Mouse (Mus musculus) gastrocnemius, postnatal 10 days (tissue): ENCODE results near the gene Slc18a2. TPM values are rescaled to one million over a fixed set of nuclear protein-coding genes. Genes with fewer than 3 reads are reported as not detected.

Source experiments
- DNase-seq: peaks from one replicate; pipeline ENCODE4 v3.0.0; 2021; ENCODE audit warnings: mixed read lengths
- long read RNA-seq, 2 experiments: library from polyadenylated mRNA; stranded (forward); transcript quantifications; one replicate each; pipeline ENCODE4 v2.0.0; 2021
- total RNA-seq, 2 experiments: library from RNA; stranded (reverse); gene quantifications; 2 replicates each; pipeline ENCODE4 v1.2.3; 2021

Slc18a2 gene
- total RNA-seq, result under 1 TPM; 0.47 to 0.52 TPM
- long read RNA-seq, experiment 1, partial matches to known transcripts, result 0 of 1 reads
- long read RNA-seq, experiment 1, other reads (novel, unspliced or antisense), result 1 of 1 reads
- long read RNA-seq, experiment 2, partial matches to known transcripts, result 0 of 7 reads
- long read RNA-seq, experiment 2, other reads (novel, unspliced or antisense), result 6 of 7 reads

DNA sequence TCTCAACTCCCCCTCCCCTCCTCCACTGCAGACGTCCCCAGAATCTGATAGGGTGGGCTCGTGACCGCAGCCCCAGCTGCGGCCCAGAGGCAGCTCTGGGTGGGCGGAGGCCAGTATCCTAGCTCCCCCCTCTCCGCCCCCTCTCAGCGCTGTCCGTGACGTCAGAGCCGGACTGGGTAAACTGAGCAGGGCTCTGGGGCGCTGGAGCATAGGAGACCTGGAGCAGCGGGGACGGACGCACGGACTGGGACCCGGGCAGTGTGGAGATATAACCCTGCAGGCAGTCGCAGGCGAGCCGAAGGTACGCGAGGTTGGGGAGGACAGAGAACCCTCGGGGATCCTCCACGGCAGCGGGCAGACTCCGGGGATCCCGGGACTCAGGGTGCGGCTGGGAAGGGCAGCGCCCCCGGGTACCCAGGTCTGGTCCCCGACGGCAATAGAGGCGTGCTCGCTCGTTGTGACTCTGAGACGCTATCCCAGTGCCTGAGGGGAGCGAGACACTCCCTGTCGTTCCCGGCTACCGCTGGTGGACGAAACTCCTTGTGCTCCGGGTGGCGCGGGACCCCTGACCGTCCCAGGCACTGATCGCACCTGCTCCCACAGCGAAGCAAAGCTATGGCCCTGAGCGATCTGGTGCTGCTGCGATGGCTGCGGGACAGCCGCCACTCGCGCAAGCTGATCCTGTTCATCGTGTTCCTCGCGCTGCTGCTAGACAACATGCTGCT, at the start of gene Slc18a2:
Gene Slc18a2 (plus strand): TSS at position 179 of the 725 bp plus-strand sequence.
- no peak for DNase-seq

DNA sequence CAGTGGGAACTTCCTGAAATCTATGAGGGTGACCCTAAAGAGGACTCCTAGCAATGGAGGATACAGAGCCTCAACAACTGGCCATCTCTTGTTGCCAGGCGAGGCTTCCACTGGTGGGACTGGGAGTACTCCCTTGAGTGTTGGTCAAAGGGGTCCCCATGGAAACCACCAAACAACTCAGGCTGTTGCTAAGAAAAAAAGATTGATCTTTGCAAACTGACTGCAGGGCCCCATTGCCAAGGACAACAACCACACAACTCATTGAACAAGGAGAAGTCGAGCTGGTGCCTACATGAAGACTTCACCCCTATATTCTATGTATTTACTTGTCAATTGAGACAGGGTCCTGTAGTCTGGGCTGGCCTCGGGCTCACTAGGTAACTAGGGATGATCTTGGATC, 43.8 kb upstream of the Slc18a2 start:
- DNase-seq, result no peak

DNA sequence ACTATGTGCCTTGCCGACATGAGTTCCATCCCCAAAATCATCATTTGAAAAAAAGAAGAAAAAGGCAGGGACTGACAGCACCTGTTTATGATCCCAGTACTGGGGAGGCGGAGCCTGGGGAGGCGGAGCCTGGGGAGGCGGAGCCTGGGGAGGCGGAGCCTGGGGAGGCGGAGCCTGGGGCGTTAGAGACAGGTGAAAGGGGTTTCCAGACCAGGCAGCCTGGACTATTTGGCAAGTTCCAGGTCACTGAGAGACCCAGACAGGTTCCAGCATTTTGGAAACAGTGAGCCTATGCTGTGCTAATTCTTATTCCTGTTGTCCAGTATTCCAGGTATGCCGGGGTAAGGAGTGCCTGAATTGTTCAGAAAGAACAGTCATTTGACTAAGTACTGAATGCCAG, 41.7 kb upstream of the Slc18a2 start, which contains the start of gene Kcnk18:
Gene Kcnk18 (plus strand): TSS at position 224 of the 400 bp plus-strand sequence.
- DNase-seq, result no peak

DNA sequence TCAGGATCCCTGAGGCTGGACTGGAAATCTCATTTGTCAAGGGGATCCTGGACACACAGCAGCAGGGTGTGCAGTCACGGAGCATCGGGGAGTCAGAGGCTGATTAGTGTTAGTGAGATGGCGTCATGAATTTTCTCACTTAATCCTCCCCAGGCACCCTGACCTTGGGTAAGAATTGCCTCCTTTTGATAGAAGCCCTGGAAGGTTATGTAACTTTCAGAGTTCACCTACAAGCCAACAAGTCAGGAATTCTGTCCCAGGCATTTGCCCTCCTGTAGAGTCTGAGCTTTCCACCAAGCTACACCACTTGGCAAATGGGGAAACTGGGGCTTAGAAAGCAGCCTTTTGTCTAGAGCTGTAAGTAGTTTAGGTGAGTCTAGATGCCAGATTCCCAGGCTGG, 39.6 kb upstream of the Slc18a2 start:
- no peak for DNase-seq

DNA sequence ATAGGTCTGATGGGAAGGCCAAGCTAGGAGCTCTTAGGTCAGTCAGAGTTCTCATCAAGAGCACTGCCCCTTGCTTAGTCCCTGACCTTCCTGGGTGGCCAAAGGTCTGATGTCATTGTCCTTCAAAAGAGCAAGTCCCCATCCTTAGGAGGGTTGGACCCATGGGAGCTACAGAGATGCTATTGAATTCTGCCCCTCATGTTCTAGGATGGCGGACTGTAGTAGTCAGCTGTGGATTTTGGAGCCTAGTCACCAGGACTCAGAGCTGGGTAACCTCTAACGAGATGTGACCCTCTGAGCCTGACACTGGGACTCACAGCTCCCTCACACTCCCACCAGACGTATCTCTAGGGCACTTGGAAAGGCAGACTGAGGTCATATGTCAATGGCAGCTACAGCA, 32.3 kb upstream of the Slc18a2 start:
- DNase-seq, result no peak

DNA sequence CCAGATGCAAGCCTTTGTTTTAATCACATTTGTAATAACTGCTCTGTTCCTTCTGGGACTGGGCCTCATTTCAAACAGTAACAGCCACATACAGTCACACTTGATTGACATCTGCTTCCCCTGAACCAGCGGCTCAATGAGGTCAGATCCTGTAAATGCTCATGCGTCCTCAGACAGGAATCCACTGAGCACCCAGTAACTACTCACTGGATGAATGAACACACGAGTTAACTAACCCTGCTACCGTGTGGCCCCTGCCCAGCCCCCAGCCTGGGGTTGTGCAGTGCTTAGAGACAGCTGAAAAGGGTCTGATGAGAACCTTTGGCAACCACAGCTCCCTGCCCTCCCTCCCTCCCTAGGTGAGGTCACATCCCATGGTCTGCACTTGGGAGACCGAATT, 27.9 kb upstream of the Slc18a2 start:
- no peak for DNase-seq

DNA sequence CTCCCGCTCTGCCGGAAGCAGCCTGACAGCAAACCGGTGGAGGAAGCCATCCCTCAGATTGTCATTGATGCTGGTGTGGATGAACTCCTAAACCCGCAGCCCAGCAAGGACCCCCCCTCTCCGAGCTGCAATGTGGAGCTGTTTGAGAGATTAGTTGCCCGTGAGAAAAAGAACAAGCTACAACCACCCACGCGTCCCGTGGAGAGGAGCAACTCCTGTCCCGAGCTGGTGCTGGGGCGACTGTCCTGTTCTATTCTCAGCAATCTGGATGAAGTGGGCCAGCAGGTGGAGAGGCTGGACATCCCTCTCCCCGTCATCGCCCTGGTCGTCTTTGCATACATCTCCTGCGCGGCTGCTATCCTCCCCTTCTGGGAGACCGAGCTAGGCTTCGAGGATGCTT, 25.7 kb upstream of the Slc18a2 start:
- no peak for DNase-seq

DNA sequence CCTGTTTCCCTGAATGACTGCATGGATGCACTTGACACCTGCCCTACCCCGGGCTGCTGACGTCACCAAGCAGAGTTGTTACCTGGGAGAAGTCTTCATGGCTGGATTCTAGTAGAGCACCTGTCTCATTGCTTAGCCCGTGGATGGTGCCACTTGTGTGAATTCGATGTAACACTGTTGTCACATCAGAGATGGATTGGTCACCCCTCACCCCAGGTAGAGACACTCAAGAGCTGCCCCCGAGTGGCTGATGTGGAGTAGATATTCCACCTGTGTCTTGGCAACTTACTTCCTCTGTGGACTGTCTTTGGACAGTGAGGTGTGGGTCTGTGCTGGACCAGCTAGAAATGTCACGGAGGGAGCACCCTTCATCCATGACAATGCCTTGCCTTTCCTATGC, 24.6 kb upstream of the Slc18a2 start:
- no peak for DNase-seq

DNA sequence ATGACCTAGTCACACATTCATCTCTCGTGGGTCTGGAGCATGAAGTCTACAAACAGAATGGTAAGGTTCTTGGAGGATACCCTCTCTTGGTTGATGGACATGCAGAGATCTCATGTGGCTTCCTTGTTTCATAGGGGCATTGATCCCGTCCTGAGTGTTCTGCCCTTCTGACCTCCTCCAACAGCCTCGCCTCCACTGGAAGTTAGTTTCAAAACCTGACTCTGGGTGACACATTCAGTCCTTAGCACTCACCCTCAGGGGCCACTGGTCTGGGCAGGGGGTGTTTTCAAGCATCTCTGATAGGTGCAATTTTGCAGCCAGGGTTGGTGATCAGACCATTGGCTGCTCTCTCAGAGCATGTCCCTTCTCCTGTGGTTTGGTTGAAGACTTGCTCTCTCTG, 22.1 kb upstream of the Slc18a2 start:
- no peak for DNase-seq

DNA sequence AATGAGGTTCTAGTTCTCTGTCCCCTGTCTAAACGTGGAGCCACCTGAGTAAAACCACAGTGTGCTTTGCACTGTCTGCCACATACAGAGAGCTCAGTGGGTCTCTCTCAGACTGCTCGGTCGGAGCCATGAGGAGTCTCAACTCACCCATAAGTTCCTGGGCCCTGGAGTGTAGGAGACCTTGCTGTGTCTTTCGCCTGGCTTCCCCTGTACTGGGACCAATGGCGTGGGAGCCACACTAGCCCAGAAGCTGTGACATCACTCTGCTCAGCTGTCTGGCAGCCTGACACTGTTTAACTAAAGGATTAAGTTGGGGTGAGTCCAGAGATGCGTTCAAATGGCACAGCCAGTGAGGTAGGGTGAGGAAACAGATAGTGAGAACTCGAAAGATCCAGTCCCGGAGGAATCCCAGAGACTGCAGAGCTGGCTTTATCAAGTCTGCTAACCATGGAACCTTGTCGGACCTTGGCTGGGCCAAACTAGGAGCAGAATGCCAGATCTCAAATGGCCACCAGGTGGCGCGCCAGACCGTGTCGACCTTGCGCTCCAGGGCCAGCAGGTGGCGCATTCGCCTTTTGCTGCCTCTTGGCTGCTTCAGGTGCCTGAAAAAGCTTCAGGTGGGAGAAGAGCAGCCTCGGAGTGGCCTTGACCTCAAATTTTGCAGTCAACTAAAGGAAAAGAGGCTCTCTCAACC, 21.4 kb upstream of the Slc18a2 start:
- DNase-seq, result peak; percentile 91

DNA sequence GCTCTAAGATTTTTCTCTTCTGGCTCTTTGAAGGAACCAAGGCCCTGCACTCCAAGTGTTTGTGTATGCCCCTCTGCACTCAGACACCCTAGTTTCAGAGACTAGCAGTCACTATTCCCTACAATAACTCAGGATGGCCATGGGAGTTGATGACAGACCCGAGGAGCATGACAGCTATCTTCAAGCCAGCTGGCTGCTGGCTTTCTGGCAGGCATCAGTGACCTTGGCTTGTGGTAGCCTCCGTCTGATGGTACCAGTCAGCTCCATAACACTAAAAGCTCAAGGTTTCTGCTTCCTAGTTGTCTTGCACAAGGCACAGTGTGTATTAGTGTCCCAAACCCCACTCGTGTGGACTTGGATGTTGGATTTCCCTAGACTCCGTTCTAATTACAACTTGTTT, 18.7 kb upstream of the Slc18a2 start:
- no peak for DNase-seq

DNA sequence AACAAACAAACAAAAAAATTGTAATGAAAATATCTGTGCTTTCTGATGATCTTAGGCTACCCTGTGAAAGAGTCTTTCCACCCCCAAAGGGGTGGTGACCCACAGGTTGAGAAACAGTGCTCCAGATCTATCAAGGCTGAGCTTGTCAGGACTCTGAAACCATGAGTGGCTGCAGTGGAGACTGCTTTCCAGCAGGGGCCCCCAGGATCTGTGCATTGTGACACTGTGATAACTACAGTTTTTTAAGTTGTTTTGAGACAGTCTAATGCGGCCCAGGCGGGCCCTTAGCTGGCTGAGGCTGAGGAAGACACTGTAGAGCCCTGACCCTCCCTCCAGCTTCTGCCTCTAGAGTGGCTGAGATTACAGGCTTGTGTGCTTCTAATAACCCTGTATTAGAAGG, 17.6 kb upstream of the Slc18a2 start:
- DNase-seq, result no peak

DNA sequence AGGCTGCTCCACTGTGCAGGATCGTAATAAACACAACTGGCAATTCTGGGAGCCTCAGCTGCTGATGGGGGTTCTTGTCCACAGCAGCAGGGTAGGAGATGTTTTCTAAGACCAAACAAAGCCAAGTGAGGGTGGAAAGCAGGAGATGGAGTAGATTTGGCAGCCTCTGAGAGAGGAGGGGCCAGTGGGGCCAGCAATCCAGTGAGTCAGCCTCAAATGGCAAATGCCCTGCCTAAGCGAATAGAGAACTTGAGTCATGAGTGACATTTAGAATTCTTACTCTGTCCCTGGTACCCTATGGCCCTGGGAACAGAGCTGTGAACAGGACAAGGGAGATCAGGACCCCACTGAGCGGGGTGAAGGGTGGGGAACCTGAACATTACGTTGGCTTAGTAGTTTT, 12.6 kb upstream of the Slc18a2 start:
- DNase-seq, result no peak

DNA sequence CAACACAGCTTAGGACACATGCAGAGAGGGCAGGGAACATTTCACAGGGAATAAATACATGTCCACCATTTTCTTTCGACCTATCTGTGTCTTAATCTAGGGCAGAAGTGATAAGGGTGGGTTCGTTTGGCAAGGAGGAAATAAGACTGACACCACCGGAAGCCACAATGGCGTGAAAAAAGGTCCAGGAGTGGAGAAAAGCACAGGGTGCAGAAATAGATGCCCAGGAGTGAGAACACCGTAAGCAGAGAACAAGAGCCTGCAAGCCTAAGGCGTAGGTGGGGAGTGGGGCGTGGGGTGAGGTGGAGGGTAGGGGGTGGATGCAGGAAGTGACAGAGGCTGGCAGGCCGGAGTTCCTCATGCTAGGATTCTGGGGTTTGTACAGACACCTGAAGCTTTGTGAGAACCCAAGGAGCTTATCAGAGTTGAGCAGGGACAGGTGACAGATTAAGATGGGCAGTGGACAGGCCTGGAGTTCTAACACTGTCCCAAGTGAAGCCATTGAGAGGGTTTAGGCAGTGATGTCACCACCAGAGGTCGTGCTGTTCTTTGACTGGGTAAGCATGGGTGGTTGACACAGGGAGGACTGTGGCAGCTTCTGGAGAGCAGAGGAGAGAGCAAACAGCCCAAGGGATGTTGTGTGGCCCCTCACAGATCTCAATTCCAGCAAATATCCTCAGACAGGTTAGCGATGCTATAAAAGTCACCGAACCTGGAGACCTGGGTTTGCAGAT, 12.0 kb upstream of the Slc18a2 start:
- no peak for DNase-seq

DNA sequence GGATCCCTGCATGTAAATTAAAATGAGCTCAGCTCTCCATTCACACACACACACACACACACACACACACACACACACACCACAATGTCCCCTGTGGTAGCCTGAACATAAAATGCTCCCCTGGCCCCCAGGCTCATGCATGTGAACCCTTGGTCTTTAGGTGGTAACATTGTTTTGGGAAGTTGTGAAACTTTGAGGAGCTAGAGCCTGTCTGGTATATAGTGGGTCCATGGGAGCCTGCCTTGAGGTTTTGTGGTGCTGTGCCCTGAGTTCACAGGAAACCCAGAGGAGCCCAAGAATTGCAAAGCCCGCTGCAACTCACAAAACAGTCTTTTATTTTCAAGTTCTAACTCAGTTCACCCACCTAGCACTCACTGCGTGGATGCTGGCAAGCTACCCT, 8.0 kb upstream of the Slc18a2 start:
- DNase-seq, result no peak

DNA sequence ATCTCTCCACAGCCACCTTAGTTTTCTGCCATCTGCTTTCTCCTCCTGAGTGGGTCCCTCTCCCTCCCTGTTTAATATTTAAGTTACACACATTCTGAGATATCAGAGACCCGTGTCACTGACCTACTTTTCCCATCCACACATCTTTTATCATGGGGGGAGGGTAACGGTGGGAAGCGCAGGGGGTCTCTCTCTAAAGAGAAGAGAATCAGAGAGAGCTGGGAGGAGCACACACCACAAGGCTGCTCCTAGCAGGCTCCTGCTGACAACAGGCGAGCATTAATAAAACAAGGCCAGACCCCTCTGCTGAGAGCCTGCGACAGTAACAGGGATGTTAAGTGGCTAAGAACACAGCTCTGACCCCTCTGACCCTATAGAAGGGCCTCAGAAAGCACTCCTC, 1.1 kb upstream of the Slc18a2 start:
- DNase-seq, result no peak

DNA sequence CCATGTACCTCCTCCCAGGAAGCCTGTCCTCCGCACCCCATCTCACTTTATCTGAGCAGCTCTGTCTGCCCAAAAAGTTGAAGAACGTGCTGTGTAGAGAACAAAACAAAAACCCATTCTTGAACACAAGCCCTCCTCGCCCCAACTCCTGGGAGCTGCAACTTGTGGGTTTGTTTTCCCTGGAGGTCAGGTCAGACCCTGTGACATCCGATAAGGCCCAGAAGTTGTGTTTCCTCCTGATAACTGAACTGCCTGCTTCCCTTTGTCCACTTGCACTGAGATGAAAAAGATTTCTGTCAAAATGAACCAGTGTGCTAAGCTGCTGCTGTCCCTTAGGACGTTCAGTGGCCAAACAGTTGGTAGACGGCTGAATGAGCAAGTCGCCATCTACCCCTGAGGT, 908 bp downstream of the Slc18a2 start:
- DNase-seq, result no peak

DNA sequence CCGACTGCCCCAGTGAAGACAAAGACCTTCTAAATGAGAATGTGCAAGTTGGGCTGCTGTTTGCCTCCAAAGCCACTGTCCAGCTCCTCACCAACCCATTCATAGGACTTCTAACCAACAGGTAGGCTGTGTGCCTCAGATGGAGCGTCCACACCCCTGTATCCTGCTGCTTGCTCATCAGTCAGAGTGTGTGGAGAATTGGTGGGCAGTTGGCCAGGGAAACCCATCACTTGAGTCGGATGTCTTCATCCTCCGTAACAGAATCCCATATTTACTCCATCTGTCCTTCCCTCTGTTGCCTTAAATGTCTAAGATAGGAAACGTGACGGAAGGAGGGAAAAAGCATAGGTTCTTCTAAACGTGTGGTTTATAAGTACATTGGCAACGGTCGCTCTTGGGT, 2.5 kb downstream of the Slc18a2 start:
- no peak for DNase-seq

DNA sequence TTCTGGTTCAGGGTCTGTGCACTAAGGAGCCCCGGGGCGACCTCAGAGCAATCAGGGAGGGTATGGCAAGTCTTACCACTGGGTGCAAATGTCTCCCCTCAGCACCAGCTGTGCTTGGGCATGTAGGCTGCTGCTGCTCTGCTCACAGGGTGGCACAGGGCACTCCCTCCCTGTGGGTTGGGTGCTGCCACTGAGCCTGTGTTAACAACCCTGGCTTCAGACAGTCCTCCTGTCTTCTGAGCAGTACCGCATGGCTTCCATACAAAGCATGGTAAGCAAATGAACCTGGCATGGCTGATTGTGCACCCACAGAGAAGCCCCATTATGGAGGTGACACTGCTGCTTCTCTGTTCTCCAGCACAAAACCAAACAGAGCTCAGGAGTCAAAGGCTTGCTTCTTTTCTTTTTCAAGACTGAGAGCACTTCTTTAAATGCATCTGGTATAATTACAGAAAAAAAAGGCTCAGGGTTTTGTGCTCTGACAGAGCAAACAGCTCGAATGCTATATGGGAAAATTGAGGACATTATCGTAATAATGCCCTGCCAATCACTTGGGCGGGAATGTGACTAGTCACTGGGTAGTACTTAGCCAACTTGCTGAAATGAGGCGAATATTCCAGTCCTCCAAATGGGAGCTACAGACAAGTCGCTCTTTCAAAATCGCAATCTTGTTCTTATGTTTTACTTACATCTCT, 4.3 kb downstream of the Slc18a2 start:
- no peak for DNase-seq

DNA sequence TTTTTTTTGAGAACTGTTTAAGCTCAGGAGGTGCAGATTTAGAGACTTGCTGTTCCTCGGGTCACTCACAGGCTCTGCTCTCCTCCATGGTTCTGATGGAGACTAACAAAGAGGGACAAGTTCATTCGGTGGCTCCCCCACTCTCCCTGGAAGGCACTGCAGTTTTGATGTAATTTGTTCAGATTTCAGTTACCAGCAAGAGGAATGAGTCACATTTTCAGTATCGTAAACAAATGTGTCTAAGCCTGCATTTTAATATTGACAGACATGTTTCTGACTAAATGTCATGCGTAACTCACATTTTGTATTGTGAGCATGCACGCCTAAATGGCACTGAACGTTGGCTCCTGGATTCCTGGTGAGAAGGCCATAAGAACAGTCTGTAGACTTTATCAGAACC, 5.2 kb downstream of the Slc18a2 start:
- no peak for DNase-seq

DNA sequence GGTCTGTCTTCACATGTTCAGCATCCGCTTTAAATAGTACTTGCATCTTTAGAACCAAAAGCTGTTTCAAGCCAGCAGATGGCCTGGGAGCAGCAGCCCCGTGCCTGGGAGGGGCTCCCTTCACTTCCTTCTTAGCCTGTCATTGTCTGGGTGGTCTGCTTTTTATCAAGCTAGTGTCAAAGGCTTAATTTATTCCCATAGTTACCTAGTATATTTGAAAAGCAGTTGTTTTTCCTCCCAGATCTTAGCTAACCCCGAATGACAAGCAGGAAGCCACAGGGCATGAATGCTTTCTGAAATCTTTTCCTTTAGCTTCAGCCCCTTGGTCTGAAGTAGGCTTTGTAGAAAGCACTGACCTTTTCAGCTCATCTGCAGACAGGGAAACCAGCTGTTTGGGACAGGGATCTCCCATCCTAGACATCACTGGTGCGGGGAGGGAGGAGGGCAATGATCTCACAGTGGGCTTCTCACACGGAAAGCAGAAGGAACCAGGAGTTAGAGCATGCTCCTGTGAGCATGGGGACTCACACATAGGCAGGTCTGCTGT, 6.8 kb downstream of the Slc18a2 start:
- no peak for DNase-seq

DNA sequence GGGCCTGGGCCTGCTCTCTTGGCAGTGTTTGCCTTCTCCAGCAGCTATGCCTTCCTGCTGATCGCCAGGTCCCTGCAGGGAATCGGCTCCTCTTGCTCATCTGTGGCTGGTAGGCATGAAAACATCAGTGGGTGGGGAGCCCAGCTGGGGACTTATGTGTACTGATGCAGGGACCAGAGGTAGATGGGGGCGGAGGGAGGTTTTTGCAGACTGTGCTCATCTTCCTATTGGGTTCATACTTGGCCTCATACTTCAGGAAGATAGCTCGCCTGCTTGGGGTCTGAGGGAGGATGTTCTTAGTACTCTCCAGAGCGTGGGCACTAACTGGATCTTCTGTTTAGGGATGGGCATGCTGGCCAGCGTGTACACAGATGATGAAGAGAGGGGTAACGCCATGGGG, 12.5 kb downstream of the Slc18a2 start:
- no peak for DNase-seq
